16 mouse cellular contexts compared by ENCODE assay signal in genomic region chr3:89808638-89809037, GRCm38 (mm10). TPM values are rescaled to one million over a fixed set of nuclear protein-coding genes. Genes with fewer than 3 reads are reported as not detected.
A peak's percentile ranks its signal among the peaks of the same experiment; 100 is the strongest.
DNase-seq lines count a peak whose midpoint lies in the region; ATAC-seq and TF ChIP-seq lines count a peak whose summit lies in the region.
"Had no signal": no experiment of that assay in that cellular context is flagged by ENCODE, and none has a peak within 500 bp of the region (broad histone marks: within the 10 kb centered on the region; RNA-seq: fewer than 3 reads in every experiment).

No protein-coding gene starts in this region.

- no peak for TF ChIP-seq RAD21 in MEL (IDR thresholded peaks at IDR 0.05; ENCODE audit: low read depth, low read length)

- H3K9ac ChIP-seq in MEL (ENCODE audit: control insufficient read depth, low read depth, low read length, poor library complexity, severe bottlenecking), result peak overlapping the region; percentile 23; the same call in 1 of the 2 replicates
- H3K9ac ChIP-seq in intestine, embryonic 16.5 days (ENCODE audit: low read depth, low read length), result no peak overlapping the region
- no peak overlapping the region for H3K9ac ChIP-seq in hindbrain, embryonic 16.5 days (ENCODE audit: low read depth, low read length)
- H3K9ac ChIP-seq: embryonic facial prominence, embryonic 13.5 days; limb, embryonic 15.5 days had no signal

- H3K4me3 ChIP-seq in MEL (ENCODE audit: control insufficient read depth in 1 of 2, insufficient read depth in 1 of 2, low read depth in 2 of 2, low read length in 2 of 2), result no peak overlapping the region
- no peak overlapping the region for H3K4me3 ChIP-seq in intestine, embryonic 16.5 days (ENCODE audit: low read length)
- no peak overlapping the region for H3K4me3 ChIP-seq in hindbrain, embryonic 16.5 days (ENCODE audit: low read length)
- H3K4me3 ChIP-seq: embryonic facial prominence, embryonic 13.5 days; limb, embryonic 15.5 days; megakaryocyte, embryonic 14.5 days had no signal

- H3K36me3 ChIP-seq in MEL (ENCODE audit: control insufficient read depth in 1 of 2, insufficient read depth in 2 of 2, low read length in 2 of 2), result peaks cover 0 to 8% of the 10 kb centered on the region in 2 experiments; a peak in 2 of 4 replicates
- H3K36me3 ChIP-seq in intestine, embryonic 16.5 days (ENCODE audit: control insufficient read depth, insufficient read depth, low read length), result no peaks in the 10 kb centered on the region
- H3K36me3 ChIP-seq in hindbrain, embryonic 16.5 days (ENCODE audit: control insufficient read depth, insufficient read depth, low read length), result no peaks in the 10 kb centered on the region
- H3K36me3 ChIP-seq: embryonic facial prominence, embryonic 13.5 days; limb, embryonic 15.5 days had no signal

- H3K27me3 ChIP-seq in MEL (ENCODE audit: control insufficient read depth in 1 of 2, insufficient read depth in 2 of 2, low read length in 2 of 2), result no peaks in the 10 kb centered on the region
- H3K27me3 ChIP-seq in intestine, embryonic 16.5 days (replicated peaks; ENCODE audit: control insufficient read depth, insufficient read depth, low read length), result no peaks in the 10 kb centered on the region
- no peaks in the 10 kb centered on the region for H3K27me3 ChIP-seq in hindbrain, embryonic 16.5 days (replicated peaks; ENCODE audit: control insufficient read depth, insufficient read depth, low read length)

- no peak for TF ChIP-seq EP300 in MEL (IDR thresholded peaks at IDR 0.05; ENCODE audit: low read depth in 1 of 2, low read length in 2 of 2)

- no peak overlapping the region for H3K4me2 ChIP-seq in intestine, embryonic 16.5 days (ENCODE audit: low read depth, low read length)
- no peak overlapping the region for H3K4me2 ChIP-seq in hindbrain, embryonic 16.5 days (ENCODE audit: low read length)
- H3K4me2 ChIP-seq: embryonic facial prominence, embryonic 13.5 days; limb, embryonic 15.5 days had no signal

- TF ChIP-seq POLR2A in MEL (IDR thresholded peaks at IDR 0.05; ENCODE audit: control insufficient read depth in 1 of 2, insufficient read depth in 1 of 2, low read depth in 1 of 2, low read length in 2 of 2, poor library complexity in 1 of 2), result no peak

- TF ChIP-seq CTCF in MEL (IDR thresholded peaks at IDR 0.05 in 2 of 3, conservative IDR thresholded peaks at IDR 0.05 in 1 of 3; ENCODE audit: control insufficient read depth in 1 of 3, insufficient read depth in 1 of 3, low read depth in 2 of 3, low read length in 3 of 3, poor library complexity in 1 of 3, severe bottlenecking in 1 of 3), result no peak

- no peak overlapping the region for H3K27ac ChIP-seq in MEL (ENCODE audit: control insufficient read depth, low read depth, low read length)
- no peak overlapping the region for H3K27ac ChIP-seq in intestine, embryonic 16.5 days (ENCODE audit: low read length)
- no peak overlapping the region for H3K27ac ChIP-seq in hindbrain, embryonic 16.5 days (ENCODE audit: low read depth, low read length)
- H3K27ac ChIP-seq: embryonic facial prominence, embryonic 13.5 days; limb, embryonic 15.5 days had no signal

- peak; percentile 76 for DNase-seq in ES-CJ7 (ENCODE audit: low read depth, low spot score)
- peak; percentile 67 for DNase-seq in MEL (ENCODE audit: low read depth, low spot score)
- DNase-seq in spleen, postnatal 10 days (ENCODE audit: low spot score in 2 of 2), result peak; percentile 64 to 89
- DNase-seq in layer of hippocampus, postnatal 10 days (ENCODE audit: low spot score in 2 of 2), result no peak
- no peak for DNase-seq in B cell, adult 2 months
- DNase-seq: cerebellum, postnatal 10 days; gastrocnemius, postnatal 10 days; kidney, postnatal 4 days; right cerebral cortex, postnatal 25 days had no signal

- peaks cover 2 to 14% of the 10 kb centered on the region in 2 experiments; a peak in 3 of 4 replicates for H3K4me1 ChIP-seq in MEL (ENCODE audit: control insufficient read depth in 1 of 2, insufficient read depth in 2 of 2, low read length in 2 of 2)
- H3K4me1 ChIP-seq in intestine, embryonic 16.5 days (ENCODE audit: control insufficient read depth, insufficient read depth, low read length), result no peaks in the 10 kb centered on the region
- no peaks in the 10 kb centered on the region for H3K4me1 ChIP-seq in hindbrain, embryonic 16.5 days (ENCODE audit: control insufficient read depth, insufficient read depth, low read depth, low read length)
- H3K4me1 ChIP-seq: embryonic facial prominence, embryonic 13.5 days; limb, embryonic 15.5 days had no signal

- 39% methylated on average over 9 of the region's 9 CpGs for WGBS in intestine, embryonic 16.5 days
- WGBS in hindbrain, embryonic 16.5 days, result 57% methylated on average over 9 of the region's 9 CpGs

- H3K79me2 ChIP-seq in MEL (ENCODE audit: control insufficient read depth, insufficient read depth, low read length, poor library complexity), result no peaks in the 10 kb centered on the region

- H3K9me3 ChIP-seq in MEL (replicated peaks; ENCODE audit: insufficient read depth, low read length), result no peaks in the 10 kb centered on the region
- no peaks in the 10 kb centered on the region for H3K9me3 ChIP-seq in intestine, embryonic 16.5 days (ENCODE audit: control insufficient read depth, low read length)
- H3K9me3 ChIP-seq in hindbrain, embryonic 16.5 days (ENCODE audit: control insufficient read depth, low read length), result 0 out of 2 replicates have a peak, but pooled peaks cover 6% of the 10 kb centered on the region
- H3K9me3 ChIP-seq: embryonic facial prominence, embryonic 13.5 days; limb, embryonic 15.5 days had no signal

- peak; percentile 71 for ATAC-seq in intestine, embryonic 16.5 days
- no peak for ATAC-seq in hindbrain, embryonic 16.5 days
- ATAC-seq: activated CD4-positive, CD25-positive, alpha-beta regulatory T cell, adult 4 months; forebrain, embryonic 14.5 days had no signal

TF ChIP-seq in MEL, 35 proteins besides CTCF, POLR2A, EP300 and RAD21:
- no peak for TF ChIP-seq MEF2A (IDR thresholded peaks at IDR 0.05; ENCODE audit: extremely low read depth, insufficient replicate concordance, low read depth, low read length, poor library complexity, severe bottlenecking)
TF ChIP-seq in MEL: peak in this region for 0.

RNA-seq across cellular contexts. Expression of gene She, which starts 22.5 kb away (rescaled TPM):
- total RNA-seq in MEL (2012; rRNA removed), result 3.3 and 5.3 TPM in 2 replicates
- 1 to 10 TPM in 1 of 2 experiments, not detected in 1; 3.5 TPM for polyA plus RNA-seq in MEL (2012; ENCODE audit: insufficient read depth in 1 of 2, insufficient read length in 2 of 2, low read depth in 1 of 2, low replicate concordance in 2 of 2, missing spikeins in 1 of 2)
- 2.3 and 2.6 TPM in 2 replicates for polyA plus RNA-seq in intestine, embryonic 16.5 days (2015; fragmentation: Nextera tagmentation; extraction: Ambion mirVana)
- total RNA-seq in layer of hippocampus, postnatal 10 days (2021), result 1 to 10 TPM; 4.0 to 4.2 TPM
- polyA plus RNA-seq in hindbrain, embryonic 16.5 days (2015; fragmentation: Nextera tagmentation; extraction: Ambion mirVana), result 1.2 and 1.4 TPM in 2 replicates

RNA-seq across cellular contexts. Expression of gene Ube2q1, which starts 35.2 kb away (rescaled TPM):
- 72.6 and 73.8 TPM in 2 replicates for total RNA-seq in MEL (2012; rRNA removed)
- 100 to 1,000 TPM in 1 of 2 experiments, 10 to 100 TPM in 1; 89.0 to 162 TPM for polyA plus RNA-seq in MEL (2012; ENCODE audit: insufficient read depth in 1 of 2, insufficient read length in 2 of 2, low read depth in 1 of 2, low replicate concordance in 2 of 2, missing spikeins in 1 of 2)
- polyA plus RNA-seq in intestine, embryonic 16.5 days (2015; fragmentation: Nextera tagmentation; extraction: Ambion mirVana), result 8.2 and 11.5 TPM in 2 replicates
- 10 to 100 TPM; 78.9 to 80.0 TPM for total RNA-seq in layer of hippocampus, postnatal 10 days (2021)
- polyA plus RNA-seq in hindbrain, embryonic 16.5 days (2015; fragmentation: Nextera tagmentation; extraction: Ambion mirVana), result 9.7 and 10.5 TPM in 2 replicates

RNA-seq across cellular contexts. Expression of gene Chrnb2, which starts 44.2 kb away (rescaled TPM):
- total RNA-seq in MEL (2012; rRNA removed), result 0.98 and 1.6 TPM in 2 replicates
- polyA plus RNA-seq in MEL (2012; ENCODE audit: insufficient read depth in 1 of 2, insufficient read length in 2 of 2, low read depth in 1 of 2, low replicate concordance in 2 of 2, missing spikeins in 1 of 2), result 1 to 10 TPM in 1 of 2 experiments, not detected in 1; 4.0 TPM
- polyA plus RNA-seq in intestine, embryonic 16.5 days (2015; fragmentation: Nextera tagmentation; extraction: Ambion mirVana), result 1.5 and 1.7 TPM in 2 replicates
- 10 to 100 TPM; 26.3 to 26.4 TPM for total RNA-seq in layer of hippocampus, postnatal 10 days (2021)
- 23.5 and 27.7 TPM in 2 replicates for polyA plus RNA-seq in hindbrain, embryonic 16.5 days (2015; fragmentation: Nextera tagmentation; extraction: Ambion mirVana)

Comparison
In these comparisons a context has a peak if more than half of its experiments do, and no peak if none do; other contexts are left out.
1. DNase-seq: peak in ES-CJ7 (single experiment), MEL (single experiment) and spleen, postnatal 10 days (2 of 2); none in layer of hippocampus, postnatal 10 days (0 of 2) and B cell, adult 2 months (0 of 2).